Comparison of ENCODE assay signal across 22 mouse cellular contexts in genomic region chr11:76420896-76421295, GRCm38 (mm10). TPM values are rescaled to one million over a fixed set of nuclear protein-coding genes. Genes with fewer than 3 reads are reported as not detected.
DNase-seq lines count a peak whose midpoint lies in the region; ATAC-seq and TF ChIP-seq lines count a peak whose summit lies in the region.
"Had no signal": no experiment of that assay in that cellular context is flagged by ENCODE, and none has a peak within 500 bp of the region (broad histone marks: within the 10 kb centered on the region; RNA-seq: fewer than 3 reads in every experiment).

No protein-coding gene starts in this region.

- TF ChIP-seq CTCF in layer of hippocampus, adult 2 months (conservative IDR thresholded peaks at IDR 0.05), result no peak

- ATAC-seq in cerebellum, adult (ENCODE audit: insufficient number of reproducible peaks, low FRiP score, low TSS enrichment), result no peak
- ATAC-seq: forebrain, embryonic 16.5 days; intestine, embryonic 16.5 days had no signal

- intact Hi-C loops in heart, postnatal 25 days (cut with DNase I), result no loop called here
- intact Hi-C loops in heart, postnatal 14 days (cut with DNase I), result no loop called here
- intact Hi-C loops in left cerebral cortex, postnatal 10 days (cut with DNase I), result no loop called here

- DNase-seq in heart, postnatal 25 days (ENCODE audit: low spot score), result peak; percentile 23
- no peak for DNase-seq in heart, postnatal 14 days
- DNase-seq in layer of hippocampus, adult 2 months (ENCODE audit: low spot score in 2 of 2), result no peak
- no peak for DNase-seq in layer of hippocampus, adult 8-10 months (ENCODE audit: low spot score in 2 of 2)
- peak; percentile 35 for DNase-seq in gastrocnemius, adult 18-20 months (ENCODE audit: low spot score)
- DNase-seq in kidney, postnatal 36 days, result peak; percentile 42 to 59
- no peak for DNase-seq in left cerebral cortex, postnatal 10 days (ENCODE audit: extremely low spot score in 1 of 2, low spot score in 2 of 2)
- DNase-seq: adrenal gland, postnatal 25 days; cerebellum, adult 11-12 months; cerebellum, postnatal 14 days; lung, adult 2 months; right cerebral cortex, adult 18-20 months; spleen, adult 18-20 months; thymus, adult 18-20 months; thymus, postnatal 4 days had no signal

- H3K4me3 ChIP-seq in layer of hippocampus, adult 2 months, result no peak overlapping the region
- H3K4me3 ChIP-seq: heart, embryonic 12.5 days; hindbrain, embryonic 15.5 days; midbrain, embryonic 12.5 days; neural tube, embryonic 12.5 days had no signal

- peak overlapping the region; percentile 56; the same call in 1 of the 2 replicates for H3K27ac ChIP-seq in layer of hippocampus, adult 2 months
- H3K27ac ChIP-seq: hindbrain, embryonic 15.5 days; midbrain, embryonic 12.5 days; neural tube, embryonic 12.5 days had no signal

RNA-seq across cellular contexts. Expression of gene Timm22, which starts 14.1 kb away (rescaled TPM):
- total RNA-seq in heart, postnatal 25 days (2021), result 10 to 100 TPM; 51.1 to 57.1 TPM
- 10 to 100 TPM; 41.3 to 46.9 TPM for total RNA-seq in heart, postnatal 14 days (2021)
- 10 to 100 TPM; 28.6 to 29.4 TPM for total RNA-seq in layer of hippocampus, adult 2 months (2021)
- total RNA-seq in layer of hippocampus, adult 8-10 months (2022), result 10 to 100 TPM; 24.5 to 33.1 (median 31.1) TPM
- 10 to 100 TPM; 32.5 to 41.9 TPM for total RNA-seq in gastrocnemius, adult 18-20 months (2021)
- total RNA-seq in left cerebral cortex, postnatal 10 days (2021), result 10 to 100 TPM; 42.6 to 44.1 TPM

RNA-seq across cellular contexts. Expression of gene Nxn, which starts 22.0 kb away (rescaled TPM):
- 10 to 100 TPM; 11.6 to 14.8 TPM for total RNA-seq in heart, postnatal 25 days (2021)
- total RNA-seq in heart, postnatal 14 days (2021), result 10 to 100 TPM; 15.5 to 17.4 TPM
- 10 to 100 TPM; 11.6 to 12.2 TPM for total RNA-seq in layer of hippocampus, adult 2 months (2021)
- total RNA-seq in layer of hippocampus, adult 8-10 months (2022), result 10 to 100 TPM in 3 of 4 experiments, 1 to 10 TPM in 1; 9.2 to 12.2 (median 10.6) TPM
- total RNA-seq in gastrocnemius, adult 18-20 months (2021), result 10 to 100 TPM; 37.4 to 48.7 TPM
- total RNA-seq in left cerebral cortex, postnatal 10 days (2021), result 10 to 100 TPM in 1 of 2 experiments, 1 to 10 TPM in 1; 8.5 to 13.2 TPM

Comparison
In these comparisons a context has a peak if more than half of its experiments do, and no peak if none do; other contexts are left out.
1. DNase-seq: peak in heart, postnatal 25 days (single experiment), gastrocnemius, adult 18-20 months (single experiment) and kidney, postnatal 36 days (2 of 2); none in heart, postnatal 14 days (0 of 2), layer of hippocampus, adult 2 months (0 of 2), layer of hippocampus, adult 8-10 months (0 of 2) and left cerebral cortex, postnatal 10 days (0 of 2).